Mouse (Mus musculus) limb, embryonic 14.5 days (tissue): ENCODE measurements around the gene Gmcl1. TPM values are rescaled to one million over a fixed set of nuclear protein-coding genes. Genes with fewer than 3 reads are reported as not detected.

Source experiments
- ATAC-seq: fragments of 200-750 bp; cut with Nextera tagmentation; 2 replicates; pipeline ENCODE4 v1.8.0; 2017; ENCODE audit warnings: low read depth, moderate number of reproducible peaks, moderate TSS enrichment; ENCODE audit not compliant: low FRiP score
- DNase-seq: peaks from one replicate; pipeline ENCODE4 v3.0.0-alpha.2; 2015; ENCODE audit warnings: low spot score
- H3K27ac ChIP-seq: fragments of 300-500 bp; sonication (generic); replicated peaks from 2 replicates; pipeline ENCODE4 v1.5.1; 2014; ENCODE audit warnings: low read depth, mild to moderate bottlenecking, low read length, moderate library complexity, mixed read lengths
- H3K27me3 ChIP-seq: fragments of 300-500 bp; sonication (generic); 2 replicates; pipeline ENCODE4 v1.6.1; 2014; ENCODE audit warnings: low read length, mixed read lengths; ENCODE audit not compliant: control insufficient read depth, insufficient read depth
- H3K36me3 ChIP-seq: fragments of 300-500 bp; sonication (generic); 2 replicates; pipeline ENCODE4 v1.6.1; 2014; ENCODE audit warnings: mild to moderate bottlenecking, low read length, moderate library complexity, mixed read lengths; ENCODE audit not compliant: control insufficient read depth, insufficient read depth
- H3K4me1 ChIP-seq: fragments of 300-500 bp; sonication (generic); 2 replicates; pipeline ENCODE4 v1.6.1; 2014; ENCODE audit warnings: antibody characterized with exemption, low read length, mixed read lengths; ENCODE audit not compliant: control insufficient read depth, insufficient read depth
- H3K4me2 ChIP-seq: fragments of 300-500 bp; sonication (generic); replicated peaks from 2 replicates; pipeline ENCODE4 v1.6.1; 2014; ENCODE audit warnings: low read depth, mild to moderate bottlenecking, low read length, moderate library complexity; ENCODE audit not compliant: severe bottlenecking
- H3K4me3 ChIP-seq: fragments of 300-500 bp; sonication (generic); replicated peaks from 2 replicates; pipeline ENCODE4 v1.5.1; 2014; ENCODE audit warnings: low read length
- H3K9ac ChIP-seq: fragments of 300-500 bp; sonication (generic); 2 replicates; pipeline ENCODE4 v1.6.1; 2014; ENCODE audit warnings: mild to moderate bottlenecking, low read depth, low read length, moderate library complexity; ENCODE audit not compliant: severe bottlenecking
- H3K9me3 ChIP-seq: fragments of 300-500 bp; sonication (generic); 2 replicates; pipeline ENCODE4 v1.6.1; 2016; ENCODE audit warnings: low read length; ENCODE audit not compliant: control insufficient read depth
- POLR2A ChIP-seq: fragments of 200-500 bp; IDR thresholded peaks from 2 replicates; pipeline ENCODE4 v1.8.0; 2012; ENCODE audit warnings: inconsistent platforms, mild to moderate bottlenecking, moderate library complexity, borderline replicate concordance; ENCODE audit not compliant: insufficient read depth, insufficient read length; ENCODE audit errors: extremely low read depth
- WGBS: fragments of 180-500 bp; shearing (Covaris S2); extraction: QIAGEN DNeasy Blood & Tissue Kit; methylation state at CpG from one replicate; pipeline ENCODE4 v1.1.7; 2014; 5-methylcytosine and 5-hydroxymethylcytosine counted together
- polyA plus RNA-seq, 2 experiments: library from polyadenylated mRNA; depleted of rRNA in 1 of 2; stranded (reverse) in 1 of 2; unstranded in 1 of 2; fragments of >200 nt; fragmentation: Nextera tagmentation in 1 of 2; extraction: Ambion mirVana in 1 of 2; gene quantifications; 2 replicates each; pipeline versions ENCODE4 v1.2.1 to v1.2.3; 2012 to 2014

The Gmcl1 gene
- polyA plus RNA-seq, 2 experiments: 27.3 to 33.3 TPM

DNA sequence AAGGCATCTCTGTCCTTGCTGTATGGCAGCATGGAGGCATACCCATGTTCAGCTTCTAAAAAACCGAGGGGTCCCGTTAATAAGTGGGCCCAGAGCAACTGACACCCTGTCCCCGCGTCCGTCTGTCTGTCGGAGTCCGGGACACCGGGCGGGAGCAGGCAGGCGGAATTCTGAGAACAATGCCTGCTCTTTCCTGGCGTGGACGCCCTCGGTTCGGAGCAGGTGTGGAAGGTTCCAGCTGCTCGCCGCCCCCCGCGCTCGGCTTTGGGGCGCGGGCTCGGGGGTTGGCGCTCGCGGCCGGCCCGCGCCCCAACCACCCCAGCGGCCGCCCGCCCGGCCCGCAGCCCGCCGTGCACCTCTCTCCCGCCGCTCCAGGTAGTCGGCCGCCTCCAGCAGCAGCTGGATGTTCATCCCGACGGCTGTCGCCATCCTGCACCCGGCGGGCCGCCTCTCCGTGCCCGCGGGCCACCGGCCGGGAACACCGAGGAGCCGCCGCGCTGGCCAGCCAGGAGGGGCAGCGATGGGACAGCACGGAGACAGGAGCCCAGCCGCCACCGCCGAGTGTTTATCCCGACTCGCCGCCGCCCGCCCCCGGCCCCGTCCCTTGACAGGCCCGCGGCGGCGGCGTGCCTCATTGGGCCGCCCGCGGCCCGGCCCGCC, 64.5 kb downstream of the Gmcl1 start, which contains the start of gene Mxd1:
Gene Mxd1, minus strand, starts transcription at position 582 of the 660 bp plus-strand sequence.
- Histone ChIP-seq H3K9me3 (no peaks in the 10 kb centered on the region), H3K9ac (peak within 1 kb of the TSS; percentile 76), H3K4me1 (peaks cover 12% of the 10 kb centered on the region), H3K27ac (peak within 1 kb of the TSS; percentile 40; the same call in 1 of the 2 replicates), H3K27me3 (no peaks in the 10 kb centered on the region), H3K4me2 (peak within 1 kb of the TSS; percentile 76), H3K4me3 (peak within 1 kb of the TSS; percentile 84), H3K36me3 (peaks cover 26% of the 10 kb centered on the region)
- 2% methylated on average over 19 of the region's 76 CpGs for WGBS
- no peak for DNase-seq
- no peak for TF ChIP-seq POLR2A
- no peak for ATAC-seq

DNA sequence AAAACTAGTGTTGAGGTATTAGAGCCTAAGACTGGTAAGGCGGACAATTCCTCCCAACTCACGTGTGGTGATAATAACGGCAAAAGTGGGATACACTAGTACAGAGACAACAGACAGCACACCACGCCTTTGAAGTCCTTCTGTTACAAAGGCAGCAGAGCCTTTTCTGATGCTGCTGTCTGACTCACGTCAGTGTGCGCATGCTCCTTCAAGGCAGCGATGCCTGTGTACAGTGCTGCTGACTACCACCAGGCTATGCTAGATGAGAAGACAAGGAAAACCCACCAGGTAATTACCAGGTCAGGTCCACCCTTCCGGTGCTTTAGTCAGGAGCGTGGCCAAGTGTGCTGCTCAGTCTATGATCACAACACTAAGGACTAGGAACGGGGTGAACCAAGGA, 66.1 kb downstream of the Gmcl1 start:
- Histone ChIP-seq H3K9me3 (no peaks in the 10 kb centered on the region), H3K36me3 (peaks cover 18% of the 10 kb centered on the region), H3K9ac (no peak overlapping the region), H3K4me2 (no peak overlapping the region), H3K27ac (no peak overlapping the region), H3K4me3 (no peak overlapping the region), H3K4me1 (peaks cover 12% of the 10 kb centered on the region), H3K27me3 (no peaks in the 10 kb centered on the region)
- DNase-seq: no peak
- no peak for TF ChIP-seq POLR2A
- 92% methylated on average over 10 of the region's 10 CpGs for WGBS
- no peak for ATAC-seq

DNA sequence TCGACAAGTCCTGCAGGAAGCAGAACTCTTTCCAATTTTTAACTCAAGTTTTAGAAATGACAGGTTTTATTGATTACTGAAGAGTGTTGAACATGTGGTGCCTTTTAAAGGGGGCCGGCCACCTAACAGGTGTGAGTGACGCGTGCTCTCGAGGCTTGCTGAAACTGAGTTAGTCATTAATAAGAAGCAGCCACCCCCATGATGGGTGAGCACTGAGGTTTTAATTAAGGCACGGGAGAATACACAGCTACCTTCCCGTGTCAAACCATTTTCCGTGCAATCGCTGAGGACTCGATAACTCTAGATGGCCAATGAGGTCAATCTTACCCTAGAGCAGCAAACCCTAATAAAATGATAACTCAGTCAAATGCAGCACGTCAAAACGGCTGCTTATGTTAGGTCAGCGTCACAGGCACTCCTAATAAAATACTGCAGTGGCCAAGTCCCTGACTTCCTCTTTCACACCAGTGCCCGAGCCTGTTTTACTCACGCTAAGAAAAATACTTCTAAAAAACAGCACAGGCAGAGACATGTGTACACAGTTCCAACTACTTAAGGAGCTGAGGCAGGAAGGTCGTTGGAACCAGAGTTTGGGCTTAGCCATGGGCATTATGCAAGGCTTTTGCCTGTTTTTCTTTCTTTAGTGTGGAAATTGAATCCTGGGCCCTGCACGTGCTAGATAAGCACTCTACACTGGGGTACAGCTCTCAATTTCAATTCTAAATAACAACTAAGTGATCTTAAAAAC, 67.4 kb downstream of the Gmcl1 start:
- no peaks in the 10 kb centered on the region for H3K9me3 ChIP-seq
- no peak overlapping the region for H3K4me3 ChIP-seq
- TF ChIP-seq POLR2A: no peak
- no peak for DNase-seq
- H3K4me1 ChIP-seq: peaks cover 12% of the 10 kb centered on the region
- no peak overlapping the region for H3K4me2 ChIP-seq
- H3K36me3 ChIP-seq: peaks cover 26% of the 10 kb centered on the region
- H3K27ac ChIP-seq: no peak overlapping the region
- ATAC-seq: no peak
- no peak overlapping the region for H3K9ac ChIP-seq
- WGBS: 32% methylated on average over 17 of the region's 17 CpGs
- H3K27me3 ChIP-seq: no peaks in the 10 kb centered on the region

GRCm38 (mm10) chr6:86665076-86665475, 68.1 kb downstream of the Gmcl1 start:
- Histone ChIP-seq H3K9ac (no peak overlapping the region), H3K9me3 (no peaks in the 10 kb centered on the region), H3K4me3 (no peak overlapping the region), H3K27ac (no peak overlapping the region), H3K4me2 (no peak overlapping the region), H3K4me1 (peaks cover 12% of the 10 kb centered on the region), H3K36me3 (peaks cover 32% of the 10 kb centered on the region), H3K27me3 (no peaks in the 10 kb centered on the region)
- TF ChIP-seq POLR2A: no peak
- WGBS: 60% methylated on average over 5 of the region's 5 CpGs
- DNase-seq: no peak
- ATAC-seq: no peak

DNA sequence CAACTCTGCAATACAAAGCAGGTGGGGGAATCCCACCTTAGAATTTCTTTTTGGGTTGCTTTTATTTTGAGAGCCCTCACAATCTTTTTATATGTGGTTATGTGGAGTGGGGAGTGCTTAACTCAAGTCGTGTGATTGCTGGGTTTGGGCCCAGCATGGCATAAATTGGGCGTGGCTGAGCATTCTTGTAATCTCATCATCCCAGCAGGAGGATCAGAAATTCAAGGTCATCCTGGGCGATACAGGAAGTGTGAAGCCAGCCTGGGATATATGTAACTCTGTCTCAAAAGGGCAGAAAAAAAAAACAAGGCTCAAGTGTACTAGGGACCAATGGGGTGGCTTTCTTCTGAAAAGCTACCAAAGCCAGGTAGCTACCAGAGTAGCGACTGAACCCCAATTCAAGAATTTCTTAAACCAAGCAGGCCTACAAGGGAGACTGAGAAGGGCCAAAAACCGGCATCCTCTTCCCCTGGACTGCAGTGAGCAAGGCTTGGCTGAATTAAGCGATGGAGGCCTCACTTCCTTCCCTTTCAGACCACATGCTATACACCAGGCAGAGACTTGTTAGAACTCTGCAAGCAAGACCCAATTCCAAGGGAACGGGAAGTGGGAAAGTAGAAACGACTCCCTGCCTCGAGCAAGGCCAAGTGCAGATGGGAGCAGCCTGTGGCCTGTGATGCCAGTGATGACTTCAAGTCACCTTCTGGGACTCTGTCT, 72.9 kb downstream of the Gmcl1 start:
- H3K4me2 ChIP-seq: no peak overlapping the region
- WGBS: 75% methylated on average over 9 of the region's 9 CpGs

More for the DNA sequence above, 72.9 kb downstream of the Gmcl1 start:
- no peak for TF ChIP-seq POLR2A
- Histone ChIP-seq H3K9me3 (no peaks in the 10 kb centered on the region), H3K4me1 (no peaks in the 10 kb centered on the region), H3K27me3 (no peaks in the 10 kb centered on the region), H3K36me3 (peaks cover 49% of the 10 kb centered on the region), H3K4me3 (no peak overlapping the region), H3K27ac (no peak overlapping the region), H3K9ac (no peak overlapping the region)
- DNase-seq (no peak), ATAC-seq (no peak)
